Mouse (Mus musculus) midbrain, embryonic 16.5 days (tissue): ENCODE data around the gene Vash2. TPM values are rescaled to one million over a fixed set of nuclear protein-coding genes. Genes with fewer than 3 reads are reported as not detected.
"Not testable (repeated sequence)": the region's sequence is repeated elsewhere in the genome, so short reads cannot be mapped to it uniquely, and the experiment has no call there.

Experiments
- ATAC-seq: fragments of 200-750 bp; cut with Nextera tagmentation; 2 replicates; pipeline ENCODE4 v1.8.0; 2017; ENCODE audit warnings: moderate TSS enrichment
- H3K27ac ChIP-seq: fragments of 300-500 bp; sonication (generic); 2 replicates; pipeline ENCODE4 v1.5.1; 2014; ENCODE audit warnings: mild to moderate bottlenecking, low read length, mixed read lengths
- H3K27me3 ChIP-seq: fragments of 300-500 bp; sonication (generic); 2 replicates; pipeline ENCODE4 v1.6.1; 2014; ENCODE audit warnings: low read depth, low read length, mixed read lengths; ENCODE audit not compliant: control insufficient read depth, insufficient read depth
- H3K36me3 ChIP-seq: fragments of 300-500 bp; sonication (generic); 2 replicates; pipeline ENCODE4 v1.6.1; 2014; ENCODE audit warnings: mild to moderate bottlenecking, low read length, moderate library complexity, mixed read lengths; ENCODE audit not compliant: control insufficient read depth, insufficient read depth
- H3K4me1 ChIP-seq: fragments of 300-500 bp; sonication (generic); 2 replicates; pipeline ENCODE4 v1.6.1; 2014; ENCODE audit warnings: mild to moderate bottlenecking, low read length, mixed read lengths; ENCODE audit not compliant: control insufficient read depth, insufficient read depth
- H3K4me2 ChIP-seq: fragments of 300-500 bp; sonication (generic); 2 replicates; pipeline ENCODE4 v1.6.1; 2014; ENCODE audit warnings: mild to moderate bottlenecking, low read length, mixed read lengths
- H3K4me3 ChIP-seq: fragments of 300-500 bp; sonication (generic); 2 replicates; pipeline ENCODE4 v1.5.1; 2014; ENCODE audit warnings: low read depth, mild to moderate bottlenecking, low read length, moderate library complexity, mixed read lengths
- H3K9ac ChIP-seq: fragments of 300-500 bp; sonication (generic); 2 replicates; pipeline ENCODE4 v1.6.1; 2014; ENCODE audit warnings: low read depth, low read length, mixed read lengths
- H3K9me3 ChIP-seq: fragments of 300-500 bp; sonication (generic); replicated peaks from 2 replicates; pipeline ENCODE4 v1.6.1; 2014; ENCODE audit warnings: mild to moderate bottlenecking, low read length, mixed read lengths; ENCODE audit not compliant: control insufficient read depth, poor library complexity, severe bottlenecking
- WGBS: fragments of 180-500 bp; shearing (Covaris S2); extraction: QIAGEN DNeasy Blood & Tissue Kit; methylation state at CpG from one replicate; pipeline ENCODE4 v1.1.7; 2014; 5-methylcytosine and 5-hydroxymethylcytosine counted together
- polyA plus RNA-seq: library from polyadenylated mRNA; unstranded; fragments of >200 nt; fragmentation: Nextera tagmentation; extraction: Ambion mirVana; gene quantifications from 2 replicates; pipeline ENCODE4 v1.2.1, GENCODE M21; 2015

Vash2 gene
- polyA plus RNA-seq, 1 experiment from 2014 or later = 83.8 TPM

DNA sequence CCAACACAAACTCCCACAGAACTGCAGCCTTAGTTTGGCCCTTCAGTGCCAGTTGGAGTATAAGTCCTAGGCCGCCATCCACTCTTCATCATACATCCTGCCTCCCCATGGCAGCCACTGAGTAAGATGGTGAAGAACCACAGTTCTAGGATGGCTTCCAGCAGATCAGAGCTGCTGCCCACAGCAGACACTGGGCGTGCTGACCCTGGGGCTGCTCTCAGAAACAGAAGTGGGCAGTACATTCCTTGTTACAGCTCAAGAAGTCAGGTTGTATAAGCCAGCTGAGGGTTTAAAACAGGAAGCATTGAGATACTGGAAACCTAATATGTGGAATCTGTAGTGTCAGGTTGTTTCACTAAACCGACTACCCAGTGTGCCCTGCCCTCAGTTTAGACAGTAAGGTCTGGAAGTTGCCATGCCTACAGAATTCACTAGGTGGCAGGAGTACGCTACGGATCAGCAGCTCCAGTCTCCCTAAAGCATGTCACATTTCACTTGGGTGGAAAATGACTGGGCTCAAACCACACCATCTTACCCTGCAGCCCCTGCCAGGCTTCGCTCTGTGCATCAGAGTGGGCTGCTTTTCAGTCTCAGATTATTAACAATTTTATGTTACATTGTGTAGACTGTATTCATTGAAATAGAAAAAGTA, 34.9 kb downstream of the Vash2 start:
- no peak overlapping the region for H3K4me2 ChIP-seq
- peak; percentile 86 for ATAC-seq
- no peaks in the 10 kb centered on the region for H3K9me3 ChIP-seq
- H3K9ac ChIP-seq = no peak overlapping the region
- H3K4me1 ChIP-seq = no peaks in the 10 kb centered on the region
- H3K4me3 ChIP-seq = no peak overlapping the region
- WGBS = 50% methylated on average over 6 of the region's 6 CpGs
- peaks cover 56% of the 10 kb centered on the region for H3K36me3 ChIP-seq
- H3K27me3 ChIP-seq = no peaks in the 10 kb centered on the region
- H3K27ac ChIP-seq = no peak overlapping the region

DNA sequence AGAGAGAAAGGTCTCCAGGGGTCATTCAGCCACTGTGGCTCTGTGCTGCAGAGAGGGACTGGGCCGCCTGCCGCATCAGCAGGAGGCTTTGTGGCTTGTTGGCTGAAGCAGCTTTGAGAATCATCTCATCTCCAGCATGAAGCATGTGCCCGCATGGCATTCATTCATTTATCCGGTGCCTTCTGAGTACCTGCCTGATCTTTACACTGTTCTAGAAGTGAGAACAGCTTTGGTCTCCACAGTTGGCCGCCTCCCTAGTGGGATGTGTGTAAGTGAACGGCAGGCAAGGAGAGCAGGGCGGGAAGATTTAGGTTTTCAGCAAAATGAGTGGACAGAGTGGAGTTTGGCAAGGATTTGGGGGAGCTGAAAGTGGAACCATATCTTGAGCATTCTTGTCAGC, 39.3 kb downstream of the Vash2 start:
- H3K27ac ChIP-seq = no peak overlapping the region
- whole genome bisulfite sequencing = 83% methylated on average over 7 of the region's 7 CpGs
- H3K9ac ChIP-seq = no peak overlapping the region
- no peak for ATAC-seq
- H3K9me3 ChIP-seq = no peaks in the 10 kb centered on the region
- no peaks in the 10 kb centered on the region for H3K4me1 ChIP-seq
- H3K36me3 ChIP-seq = peaks cover 33% of the 10 kb centered on the region
- no peak overlapping the region for H3K4me3 ChIP-seq
- H3K4me2 ChIP-seq = no peak overlapping the region
- no peaks in the 10 kb centered on the region for H3K27me3 ChIP-seq

- Histone ChIP-seq H3K27ac (no peak overlapping the region), H3K4me1 (peaks cover 13% of the 10 kb centered on the region), H3K9me3 (no peaks in the 10 kb centered on the region), H3K27me3 (no peaks in the 10 kb centered on the region), H3K4me2 (no peak overlapping the region), H3K4me3 (no peak overlapping the region), H3K9ac (no peak overlapping the region), H3K36me3 (peaks cover 7% of the 10 kb centered on the region)
- no peak for ATAC-seq
- WGBS = 93% methylated on average over 6 of the region's 6 CpGs
These were observed 48.9 kb downstream of the Vash2 start for GRCm38 (mm10) chr1:190930181-190930580.

GRCm38 (mm10) chr1:190929010-190929695, 49.9 kb downstream of the Vash2 start:
- 8% methylated on average over 27 of the region's 27 CpGs for WGBS
- Histone ChIP-seq H3K9ac (peak overlapping the region; percentile 96), H3K4me1 (peaks cover 13% of the 10 kb centered on the region), H3K27ac (peak overlapping the region; percentile 99), H3K4me3 (peak overlapping the region; percentile 81), H3K9me3 (no peaks in the 10 kb centered on the region), H3K4me2 (peak overlapping the region; percentile 60), H3K27me3 (no peaks in the 10 kb centered on the region), H3K36me3 (peaks cover 6% of the 10 kb centered on the region; the same call in 1 of the 2 replicates)
- peak; percentile 58 for ATAC-seq

DNA sequence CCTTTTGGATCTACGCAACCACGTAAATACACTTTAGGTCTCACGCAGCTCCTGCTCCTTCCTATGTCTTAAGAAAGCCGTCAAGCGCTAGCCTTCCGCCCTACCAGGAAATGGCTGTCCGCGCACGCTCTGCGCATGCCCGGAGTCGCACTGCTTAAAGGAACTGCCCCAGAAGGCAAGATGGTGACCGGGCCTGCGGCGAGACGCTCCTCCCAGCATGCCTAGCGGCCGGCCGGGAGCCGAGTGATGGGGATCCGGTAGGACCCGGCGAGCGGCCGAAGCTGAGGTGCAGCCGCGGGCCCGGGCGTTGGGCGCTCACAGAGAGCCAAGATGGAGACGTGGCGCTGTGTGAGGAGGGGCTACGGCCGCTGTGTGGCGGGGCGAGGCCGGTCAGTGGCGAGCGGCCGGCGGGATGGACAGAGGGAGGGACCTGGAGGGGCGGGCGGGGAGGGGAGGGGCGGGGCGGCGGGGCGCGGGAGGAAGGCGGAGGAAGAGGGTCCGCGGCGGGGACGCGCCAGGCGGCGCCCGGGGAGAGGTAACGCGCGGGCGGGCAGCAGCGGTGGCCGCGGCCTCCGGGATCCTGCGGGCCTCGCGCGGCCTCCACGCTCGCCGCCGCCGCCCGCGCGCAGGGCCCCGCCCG, 50.6 kb downstream of the Vash2 start:
- peak overlapping the region; percentile 96 for H3K9ac ChIP-seq
- H3K4me2 ChIP-seq = peak overlapping the region; percentile 60
- H3K9me3 ChIP-seq = no peaks in the 10 kb centered on the region
- peak overlapping the region; percentile 99 for H3K27ac ChIP-seq
- peaks cover 3% of the 10 kb centered on the region; the same call in 1 of the 2 replicates for H3K36me3 ChIP-seq
- ATAC-seq = peak; percentile 98
- peaks cover 13% of the 10 kb centered on the region for H3K4me1 ChIP-seq
- peak overlapping the region; percentile 81 for H3K4me3 ChIP-seq
- under 1% methylated on average over 44 of the region's 79 CpGs for WGBS
- no peaks in the 10 kb centered on the region for H3K27me3 ChIP-seq

- Histone ChIP-seq H3K9me3 (no peaks in the 10 kb centered on the region), H3K4me2 (peak overlapping the region; percentile 54), H3K4me3 (peak overlapping the region; percentile 81), H3K4me1 (peaks cover 13% of the 10 kb centered on the region), H3K27ac (peak overlapping the region; percentile 99), H3K9ac (peak overlapping the region; percentile 96), H3K27me3 (no peaks in the 10 kb centered on the region), H3K36me3 (peaks cover under 1% of the 10 kb centered on the region; the same call in 1 of the 2 replicates)
- ATAC-seq = peak; percentile 49
- 21% methylated on average over 16 of the region's 16 CpGs for WGBS
These were observed 51.2 kb downstream of the Vash2 start for GRCm38 (mm10) chr1:190927751-190928369.

- ATAC-seq = no peak
- Histone ChIP-seq H3K27ac (no peak overlapping the region), H3K36me3 (no peaks in the 10 kb centered on the region), H3K4me3 (no peak overlapping the region), H3K9me3 (no peaks in the 10 kb centered on the region), H3K27me3 (no peaks in the 10 kb centered on the region), H3K4me1 (peaks cover 13% of the 10 kb centered on the region), H3K9ac (no peak overlapping the region), H3K4me2 (no peak overlapping the region; the same call in 1 of the 2 replicates)
- WGBS = 90% methylated on average over 3 of the region's 3 CpGs
These were observed 51.8 kb downstream of the Vash2 start for GRCm38 (mm10) chr1:190927311-190927710.

GRCm38 (mm10) chr1:190924812-190925211, 54.3 kb downstream of the Vash2 start, which contains the start of gene Angel2:
Gene Angel2 (plus strand): TSS chr1:190925112.
- ATAC-seq, H3K9me3 ChIP-seq, H3K4me2 ChIP-seq, H3K4me3 ChIP-seq, H3K27me3 ChIP-seq, H3K9ac ChIP-seq, H3K36me3 ChIP-seq, H3K27ac ChIP-seq: not testable (repeated sequence)
- peaks cover 13% of the 10 kb centered on the region for H3K4me1 ChIP-seq
- WGBS = 88% methylated on average over 3 of the region's 3 CpGs
